Mouse (Mus musculus): ENCODE results near the gene Fam151a.
A peak's percentile ranks its signal among the peaks of the same experiment; 100 is the strongest.

GRCm38 (mm10) chr4:106708408-106708807, 25.3 kb upstream of the Fam151a start:
- TF ChIP-seq CTCF (IDR thresholded peaks at IDR 0.05; ENCODE audit: low read depth, low read length) (peak; percentile 95), POLR2A (IDR thresholded peaks at IDR 0.05; ENCODE audit: insufficient read depth, low read length) (no peak), EP300 (IDR thresholded peaks at IDR 0.05; ENCODE audit: insufficient read depth, low read depth, low read length) (no peak)
